Mouse (Mus musculus) ES-Bruce4 (cell line): ENCODE measurements around the gene Fam131c. TPM values are rescaled to one million over a fixed set of nuclear protein-coding genes. Genes with fewer than 3 reads are reported as not detected.
A peak's percentile ranks its signal among the peaks of the same experiment; 100 is the strongest.

Experiments used
- H3K27ac ChIP-seq: 2 replicates; pipeline ENCODE4 v1.5.1; 2012; ENCODE audit warnings: low read length, inconsistent platforms; ENCODE audit not compliant: insufficient read depth
- H3K27me3 ChIP-seq: 2 replicates; pipeline ENCODE4 v1.6.1; 2012; ENCODE audit warnings: mild to moderate bottlenecking, low read length, inconsistent platforms; ENCODE audit not compliant: control insufficient read depth, poor library complexity, insufficient read depth, severe bottlenecking
- H3K36me3 ChIP-seq: 2 replicates; pipeline ENCODE4 v1.6.1; 2012; ENCODE audit warnings: inconsistent platforms, mild to moderate bottlenecking, low read length, moderate library complexity; ENCODE audit not compliant: control insufficient read depth, poor library complexity, insufficient read depth, severe bottlenecking
- H3K4me1 ChIP-seq: one replicate; pipeline ENCODE4 v1.8.1; 2011; ENCODE audit warnings: low read length; ENCODE audit not compliant: control insufficient read depth, insufficient read depth
- H3K4me3 ChIP-seq: 2 replicates; pipeline ENCODE4 v1.5.1; 2011; ENCODE audit warnings: low read depth, mild to moderate bottlenecking, low read length
- H3K9ac ChIP-seq: 2 replicates; pipeline ENCODE4 v1.6.1; 2012; ENCODE audit warnings: low read depth, mild to moderate bottlenecking, inconsistent platforms; ENCODE audit not compliant: poor library complexity, severe bottlenecking
- H3K9me3 ChIP-seq: replicated peaks from 2 replicates; pipeline ENCODE4 v1.6.1; 2012; ENCODE audit warnings: mild to moderate bottlenecking, low read length, inconsistent platforms; ENCODE audit not compliant: control insufficient read depth, poor library complexity, insufficient read depth, severe bottlenecking
- CTCF ChIP-seq: IDR thresholded peaks from one replicate; pipeline ENCODE4 v1.8.1; 2011; ENCODE audit warnings: low read depth, low read length
- EP300 ChIP-seq: IDR thresholded peaks from 2 replicates; pipeline ENCODE4 v1.6.1; 2011; ENCODE audit warnings: low read depth, low read length; ENCODE audit not compliant: insufficient read depth
- POLR2A ChIP-seq: IDR thresholded peaks from one replicate; pipeline ENCODE4 v1.8.1; 2011; ENCODE audit warnings: low read length; ENCODE audit not compliant: insufficient read depth
- polyA plus RNA-seq: library from polyadenylated mRNA; stranded (reverse); fragments of >200 nt; gene quantifications from 2 replicates; pipeline ENCODE4 v1.2.4, GENCODE M21; 2011; ENCODE audit warnings: low read depth; ENCODE audit not compliant: missing spikeins, insufficient read depth, insufficient read length

Fam131c gene
- 3.0 and 3.6 TPM in 2 replicates for polyA plus RNA-seq

- H3K4me3 ChIP-seq = peak within 1 kb of the TSS; percentile 61
- no peaks in the 10 kb centered on the region for H3K9me3 ChIP-seq
- H3K27me3 ChIP-seq = peaks cover 3% of the 10 kb centered on the region; the same call in 1 of the 2 replicates
- no peak for TF ChIP-seq CTCF
- TF ChIP-seq POLR2A = no peak
- TF ChIP-seq EP300 = no peak
- H3K27ac ChIP-seq = no peak within 1 kb of the TSS
- no peaks in the 10 kb centered on the region for H3K36me3 ChIP-seq
- H3K4me1 ChIP-seq = no peaks in the 10 kb centered on the region
- H3K9ac ChIP-seq = peak within 1 kb of the TSS; percentile 75
These were observed at the start of gene Fam131c for GRCm38 (mm10) chr4:141367997-141368791. Fam131c (plus strand) TSS chr4:141368220.

- no peak overlapping the region for H3K4me3 ChIP-seq
- TF ChIP-seq POLR2A (no peak), CTCF (no peak), EP300 (no peak)
- peaks cover 8% of the 10 kb centered on the region for H3K4me1 ChIP-seq
- H3K27me3 ChIP-seq = no peaks in the 10 kb centered on the region
- H3K36me3 ChIP-seq = peaks cover 94% of the 10 kb centered on the region
- no peak overlapping the region for H3K9ac ChIP-seq
- no peak overlapping the region for H3K27ac ChIP-seq
- H3K9me3 ChIP-seq = no peaks in the 10 kb centered on the region
These were observed 45.5 kb upstream of the Fam131c start for GRCm38 (mm10) chr4:141322526-141322925.

DNA sequence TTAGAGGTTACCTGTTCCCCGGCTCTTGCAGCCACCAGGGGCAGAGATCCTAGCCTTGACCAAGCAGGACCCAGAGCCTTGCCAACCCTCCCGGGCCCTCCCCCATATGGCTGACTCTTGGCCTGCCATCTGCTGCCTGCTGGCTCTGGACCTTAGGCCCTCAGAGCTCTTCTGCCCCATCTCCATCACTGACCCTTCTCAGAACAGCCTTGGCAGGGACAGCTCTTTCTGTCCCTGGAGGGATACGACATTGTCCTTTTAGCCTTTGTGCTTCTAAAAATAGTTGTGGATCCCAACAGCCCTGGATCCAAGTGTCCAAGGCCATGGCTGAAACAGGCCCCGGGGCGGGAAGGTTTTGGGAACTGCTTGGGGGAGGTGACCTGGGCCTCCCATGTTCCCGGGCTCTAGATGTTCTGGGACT is 43.2 kb upstream of the Fam131c start:
- Histone ChIP-seq H3K27ac (no peak overlapping the region), H3K36me3 (peaks cover 85% of the 10 kb centered on the region), H3K4me1 (peaks cover 10% of the 10 kb centered on the region), H3K4me3 (no peak overlapping the region), H3K27me3 (no peaks in the 10 kb centered on the region), H3K9me3 (no peaks in the 10 kb centered on the region), H3K9ac (no peak overlapping the region)
- TF ChIP-seq CTCF (no peak), POLR2A (no peak)

DNA sequence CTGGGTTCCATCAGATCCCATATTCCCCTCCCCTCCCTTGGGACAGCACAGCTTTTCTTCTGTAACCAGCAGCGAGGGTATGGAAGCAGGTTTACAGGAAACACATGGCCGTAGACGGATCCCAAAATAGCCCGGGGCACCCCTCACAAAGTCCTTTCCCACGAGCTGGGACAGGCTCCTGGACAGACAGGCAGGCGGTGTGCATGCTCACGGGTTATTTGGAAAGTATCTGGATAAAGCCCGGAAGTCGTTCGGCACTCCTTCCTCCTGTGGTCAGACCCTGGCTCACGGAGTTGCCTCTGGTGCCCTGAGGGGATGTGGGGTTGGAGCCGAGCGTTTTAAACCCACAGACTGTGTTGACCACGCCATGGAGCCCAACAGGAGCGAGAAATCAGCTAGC is 42.4 kb upstream of the Fam131c start:
- TF ChIP-seq CTCF = no peak
- TF ChIP-seq EP300 = no peak
- TF ChIP-seq POLR2A = no peak
- H3K4me1 ChIP-seq = peaks cover 10% of the 10 kb centered on the region
- H3K27ac ChIP-seq = no peak overlapping the region
- H3K4me3 ChIP-seq = no peak overlapping the region
- no peaks in the 10 kb centered on the region for H3K9me3 ChIP-seq
- H3K36me3 ChIP-seq = peaks cover 80% of the 10 kb centered on the region
- no peak overlapping the region for H3K9ac ChIP-seq
- H3K27me3 ChIP-seq = no peaks in the 10 kb centered on the region

GRCm38 (mm10) chr4:141327075-141327474 is 40.9 kb upstream of the Fam131c start:
- Histone ChIP-seq H3K27ac (no peak overlapping the region), H3K36me3 (peaks cover 66% of the 10 kb centered on the region)

GRCm38 (mm10) chr4:141328742-141329141 is 39.3 kb upstream of the Fam131c start:
- no peak for TF ChIP-seq CTCF
- no peak for TF ChIP-seq POLR2A
- TF ChIP-seq EP300 = no peak
- Histone ChIP-seq H3K4me1 (peaks cover 2% of the 10 kb centered on the region), H3K27me3 (no peaks in the 10 kb centered on the region), H3K9me3 (no peaks in the 10 kb centered on the region), H3K4me3 (no peak overlapping the region), H3K36me3 (peaks cover 49% of the 10 kb centered on the region), H3K9ac (no peak overlapping the region), H3K27ac (no peak overlapping the region)

More at GRCm38 (mm10) chr4:141327075-141327474, 40.9 kb upstream of the Fam131c start:
- H3K9me3 ChIP-seq = no peaks in the 10 kb centered on the region
- H3K9ac ChIP-seq = no peak overlapping the region
- H3K4me3 ChIP-seq = no peak overlapping the region
- no peaks in the 10 kb centered on the region for H3K27me3 ChIP-seq
- H3K4me1 ChIP-seq = peaks cover 4% of the 10 kb centered on the region
- no peak for TF ChIP-seq CTCF
- TF ChIP-seq EP300 = no peak
- no peak for TF ChIP-seq POLR2A
